Mouse (Mus musculus): ENCODE results near the gene Tiam1. TPM values are rescaled to one million over a fixed set of nuclear protein-coding genes. Genes with fewer than 3 reads are reported as not detected.

The Tiam1 gene
- polyA plus RNA-seq, 1 experiment from 2014 or later = 31.0 TPM

- Histone ChIP-seq H3K9ac (ENCODE audit: low read depth, low read length) (no peak overlapping the region), H3K27me3 (replicated peaks; ENCODE audit: control insufficient read depth, insufficient read depth, low read length) (no peaks in the 10 kb centered on the region), H3K4me2 (ENCODE audit: low read depth, low read length) (no peak overlapping the region), H3K4me3 (ENCODE audit: low read depth, low read length) (no peak overlapping the region), H3K4me1 (ENCODE audit: control insufficient read depth, insufficient read depth, low read length) (peaks cover 12% of the 10 kb centered on the region), H3K36me3 (ENCODE audit: control insufficient read depth, insufficient read depth, low read length) (peaks cover 8% of the 10 kb centered on the region; the same call in 1 of the 2 replicates), H3K27ac (replicated peaks; ENCODE audit: low read depth, low read length) (no peak overlapping the region), H3K9me3 (ENCODE audit: control insufficient read depth, low read length) (no peaks in the 10 kb centered on the region)
- ATAC-seq (ENCODE audit: low read depth) (no peak), DNase-seq (ENCODE audit: low spot score) (no peak)
Measured at GRCm38 (mm10) chr16:89886561-89886960, 257.0 kb downstream of the Tiam1 start.

- H3K9me3 ChIP-seq (ENCODE audit: control insufficient read depth, low read length) = no peaks in the 10 kb centered on the region
- H3K27ac ChIP-seq (replicated peaks; ENCODE audit: low read depth, low read length) = no peak overlapping the region
- ATAC-seq (ENCODE audit: low read depth) = no peak
- peaks cover 8% of the 10 kb centered on the region; the same call in 1 of the 2 replicates for H3K36me3 ChIP-seq (ENCODE audit: control insufficient read depth, insufficient read depth, low read length)
- H3K27me3 ChIP-seq (replicated peaks; ENCODE audit: control insufficient read depth, insufficient read depth, low read length) = no peaks in the 10 kb centered on the region
- H3K4me2 ChIP-seq (ENCODE audit: low read depth, low read length) = no peak overlapping the region
- WGBS = 54% methylated on average over 9 of the region's 9 CpGs
- peaks cover 9% of the 10 kb centered on the region for H3K4me1 ChIP-seq (ENCODE audit: control insufficient read depth, insufficient read depth, low read length)
- no peak overlapping the region for H3K4me3 ChIP-seq (ENCODE audit: low read depth, low read length)
- no peak for DNase-seq (ENCODE audit: low spot score)
- no peak overlapping the region for H3K9ac ChIP-seq (ENCODE audit: low read depth, low read length)
Measured at GRCm38 (mm10) chr16:89885661-89886060, 257.9 kb downstream of the Tiam1 start.

GRCm38 (mm10) chr16:89883897-89884296 lies 259.7 kb downstream of the Tiam1 start:
- 94% methylated on average over 4 of the region's 4 CpGs for WGBS
- DNase-seq (ENCODE audit: low spot score) (no peak), ATAC-seq (ENCODE audit: low read depth) (no peak)
- no peak overlapping the region for H3K27ac ChIP-seq (replicated peaks; ENCODE audit: low read depth, low read length)
- H3K9me3 ChIP-seq (ENCODE audit: control insufficient read depth, low read length) = no peaks in the 10 kb centered on the region
- H3K4me1 ChIP-seq (ENCODE audit: control insufficient read depth, insufficient read depth, low read length) = peaks cover 7% of the 10 kb centered on the region
- H3K36me3 ChIP-seq (ENCODE audit: control insufficient read depth, insufficient read depth, low read length) = peaks cover 8% of the 10 kb centered on the region; the same call in 1 of the 2 replicates
- H3K9ac ChIP-seq (ENCODE audit: low read depth, low read length) = no peak overlapping the region
- H3K4me3 ChIP-seq (ENCODE audit: low read depth, low read length) = no peak overlapping the region
- no peak overlapping the region for H3K4me2 ChIP-seq (ENCODE audit: low read depth, low read length)
- no peaks in the 10 kb centered on the region for H3K27me3 ChIP-seq (replicated peaks; ENCODE audit: control insufficient read depth, insufficient read depth, low read length)

GRCm38 (mm10) chr16:89882477-89883234 lies 260.9 kb downstream of the Tiam1 start:
- no peak overlapping the region for H3K9ac ChIP-seq (ENCODE audit: low read depth, low read length)
- peaks cover 7% of the 10 kb centered on the region for H3K4me1 ChIP-seq (ENCODE audit: control insufficient read depth, insufficient read depth, low read length)
- no peak overlapping the region for H3K4me2 ChIP-seq (ENCODE audit: low read depth, low read length)
- H3K36me3 ChIP-seq (ENCODE audit: control insufficient read depth, insufficient read depth, low read length) = peaks cover 8% of the 10 kb centered on the region; the same call in 1 of the 2 replicates
- no peak overlapping the region for H3K27ac ChIP-seq (replicated peaks; ENCODE audit: low read depth, low read length)
- H3K27me3 ChIP-seq (replicated peaks; ENCODE audit: control insufficient read depth, insufficient read depth, low read length) = no peaks in the 10 kb centered on the region
- ATAC-seq (ENCODE audit: low read depth) = peak; percentile 20; the same call in 1 of the 2 replicates
- H3K9me3 ChIP-seq (ENCODE audit: control insufficient read depth, low read length) = no peaks in the 10 kb centered on the region
- no peak overlapping the region for H3K4me3 ChIP-seq (ENCODE audit: low read depth, low read length)
- DNase-seq (ENCODE audit: low spot score) = no peak
- WGBS = 50% methylated on average over 14 of the region's 14 CpGs

GRCm38 (mm10) chr16:89877206-89877605 lies 266.4 kb downstream of the Tiam1 start:
- peaks cover 19% of the 10 kb centered on the region for H3K4me1 ChIP-seq (ENCODE audit: control insufficient read depth, insufficient read depth, low read length)
- H3K27me3 ChIP-seq (replicated peaks; ENCODE audit: control insufficient read depth, insufficient read depth, low read length) = no peaks in the 10 kb centered on the region
- no peak for DNase-seq (ENCODE audit: low spot score)
- no peak overlapping the region for H3K9ac ChIP-seq (ENCODE audit: low read depth, low read length)
- no peak for ATAC-seq (ENCODE audit: low read depth)
- no peak overlapping the region for H3K4me3 ChIP-seq (ENCODE audit: low read depth, low read length)
- no peak overlapping the region for H3K4me2 ChIP-seq (ENCODE audit: low read depth, low read length)
- WGBS = 92% methylated on average over 10 of the region's 10 CpGs
- H3K9me3 ChIP-seq (ENCODE audit: control insufficient read depth, low read length) = peaks cover 7% of the 10 kb centered on the region
- no peak overlapping the region for H3K27ac ChIP-seq (replicated peaks; ENCODE audit: low read depth, low read length)
- H3K36me3 ChIP-seq (ENCODE audit: control insufficient read depth, insufficient read depth, low read length) = peaks cover 14% of the 10 kb centered on the region

- Histone ChIP-seq H3K9ac (ENCODE audit: low read depth, low read length) (no peak overlapping the region), H3K4me1 (ENCODE audit: control insufficient read depth, insufficient read depth, low read length) (peaks cover 25% of the 10 kb centered on the region), H3K27ac (replicated peaks; ENCODE audit: low read depth, low read length) (no peak overlapping the region), H3K4me2 (ENCODE audit: low read depth, low read length) (no peak overlapping the region), H3K27me3 (replicated peaks; ENCODE audit: control insufficient read depth, insufficient read depth, low read length) (no peaks in the 10 kb centered on the region), H3K9me3 (ENCODE audit: control insufficient read depth, low read length) (peaks cover 7% of the 10 kb centered on the region), H3K36me3 (ENCODE audit: control insufficient read depth, insufficient read depth, low read length) (peaks cover 14% of the 10 kb centered on the region), H3K4me3 (ENCODE audit: low read depth, low read length) (no peak overlapping the region)
- ATAC-seq (ENCODE audit: low read depth) = no peak
- 90% methylated on average over 3 of the region's 3 CpGs for WGBS
- no peak for DNase-seq (ENCODE audit: low spot score)
Measured at GRCm38 (mm10) chr16:89876079-89876478, 267.5 kb downstream of the Tiam1 start.

GRCm38 (mm10) chr16:89874012-89874704 lies 269.4 kb downstream of the Tiam1 start:
- H3K27ac ChIP-seq (replicated peaks; ENCODE audit: low read depth, low read length) = 0 out of 2 replicates have a peak overlapping the region, but pooled peaks have one; percentile 1
- no peak overlapping the region for H3K4me2 ChIP-seq (ENCODE audit: low read depth, low read length)
- peaks cover 25% of the 10 kb centered on the region for H3K4me1 ChIP-seq (ENCODE audit: control insufficient read depth, insufficient read depth, low read length)
- peaks cover 7% of the 10 kb centered on the region for H3K9me3 ChIP-seq (ENCODE audit: control insufficient read depth, low read length)
- DNase-seq (ENCODE audit: low spot score) (peak; percentile 58), ATAC-seq (ENCODE audit: low read depth) (peak; percentile 41; the same call in 1 of the 2 replicates)
- H3K4me3 ChIP-seq (ENCODE audit: low read depth, low read length) = no peak overlapping the region
- no peak overlapping the region for H3K9ac ChIP-seq (ENCODE audit: low read depth, low read length)
- H3K27me3 ChIP-seq (replicated peaks; ENCODE audit: control insufficient read depth, insufficient read depth, low read length) = no peaks in the 10 kb centered on the region
- 21% methylated on average over 15 of the region's 15 CpGs for WGBS
- peaks cover 20% of the 10 kb centered on the region for H3K36me3 ChIP-seq (ENCODE audit: control insufficient read depth, insufficient read depth, low read length)

GRCm38 (mm10) chr16:89872011-89872942 lies 271.3 kb downstream of the Tiam1 start:
- Histone ChIP-seq H3K36me3 (ENCODE audit: control insufficient read depth, insufficient read depth, low read length) (peaks cover 20% of the 10 kb centered on the region), H3K27ac (replicated peaks; ENCODE audit: low read depth, low read length) (no peak overlapping the region), H3K4me1 (ENCODE audit: control insufficient read depth, insufficient read depth, low read length) (peaks cover 25% of the 10 kb centered on the region), H3K4me2 (ENCODE audit: low read depth, low read length) (no peak overlapping the region), H3K9me3 (ENCODE audit: control insufficient read depth, low read length) (peaks cover 7% of the 10 kb centered on the region), H3K9ac (ENCODE audit: low read depth, low read length) (no peak overlapping the region), H3K4me3 (ENCODE audit: low read depth, low read length) (no peak overlapping the region), H3K27me3 (replicated peaks; ENCODE audit: control insufficient read depth, insufficient read depth, low read length) (no peaks in the 10 kb centered on the region)
- ATAC-seq (ENCODE audit: low read depth) = peak; percentile 41; the same call in 1 of the 2 replicates
- WGBS = 69% methylated on average over 20 of the region's 20 CpGs
- no peak for DNase-seq (ENCODE audit: low spot score)

Measured in embryonic facial prominence, embryonic 14.5 days (tissue).